Mouse (Mus musculus) forebrain, embryonic 13.5 days (tissue): ENCODE measurements around the gene Ovgp1. TPM values are rescaled to one million over a fixed set of nuclear protein-coding genes. Genes with fewer than 3 reads are reported as not detected.
"Not testable (repeated sequence)": the region's sequence is repeated elsewhere in the genome, so short reads cannot be mapped to it uniquely, and the experiment has no call there.

Source experiments
- ATAC-seq: fragments of 200-750 bp; cut with Nextera tagmentation; 2 replicates; pipeline ENCODE4 v1.8.0; 2017
- H3K27ac ChIP-seq: fragments of 300-500 bp; sonication (generic); 2 replicates; pipeline ENCODE4 v1.5.1; 2015; ENCODE audit warnings: inconsistent platforms, mild to moderate bottlenecking, moderate library complexity
- H3K27me3 ChIP-seq: fragments of 300-500 bp; sonication (generic); 2 replicates; pipeline ENCODE4 v1.6.1; 2015; ENCODE audit warnings: mild to moderate bottlenecking, inconsistent platforms
- H3K36me3 ChIP-seq: fragments of 300-500 bp; sonication (generic); 2 replicates; pipeline ENCODE4 v1.6.1; 2015; ENCODE audit warnings: mild to moderate bottlenecking, inconsistent platforms; ENCODE audit not compliant: poor library complexity, severe bottlenecking
- H3K4me1 ChIP-seq: fragments of 300-500 bp; sonication (generic); 2 replicates; pipeline ENCODE4 v1.6.1; 2015; ENCODE audit warnings: inconsistent platforms
- H3K4me2 ChIP-seq: fragments of 300-500 bp; sonication (generic); 2 replicates; pipeline ENCODE4 v1.6.1; 2015; ENCODE audit warnings: inconsistent platforms, mild to moderate bottlenecking, moderate library complexity
- H3K4me3 ChIP-seq: fragments of 300-500 bp; sonication (generic); 2 replicates; pipeline ENCODE4 v1.5.1; 2015; ENCODE audit warnings: mild to moderate bottlenecking, inconsistent platforms
- H3K9ac ChIP-seq: fragments of 300-500 bp; sonication (generic); 2 replicates; pipeline ENCODE4 v1.6.1; 2015; ENCODE audit warnings: mild to moderate bottlenecking, inconsistent platforms
- H3K9me3 ChIP-seq: fragments of 300-500 bp; sonication (generic); replicated peaks from 2 replicates; pipeline ENCODE4 v1.6.1; 2016; ENCODE audit warnings: inconsistent platforms
- WGBS: fragments of 180-500 bp; shearing (Covaris S2); methylation state at CpG from one replicate; pipeline ENCODE4 v1.1.7; 2015; 5-methylcytosine and 5-hydroxymethylcytosine counted together
- polyA plus RNA-seq: library from polyadenylated mRNA; unstranded; fragments of >200 nt; fragmentation: Nextera tagmentation; extraction: Ambion mirVana; gene quantifications from 2 replicates; pipeline ENCODE4 v1.2.1, GENCODE M21; 2015

Gene Ovgp1
- polyA plus RNA-seq, 1 experiment from 2014 or later = 3.0 TPM

- 0 out of 2 replicates have a peak overlapping the region, but pooled peaks have one; percentile 31 for H3K9ac ChIP-seq
- 16% methylated on average over 17 of the region's 17 CpGs for WGBS
- H3K36me3 ChIP-seq = no peaks in the 10 kb centered on the region
Measured at GRCm38 (mm10) chr3:106001416-106002370, 28.2 kb downstream of the Ovgp1 start.

GRCm38 (mm10) chr3:106003360-106003759 lies 29.8 kb downstream of the Ovgp1 start:
- WGBS = 82% methylated on average over 10 of the region's 10 CpGs
- not testable (repeated sequence) for H3K4me3 ChIP-seq, H3K27ac ChIP-seq, H3K36me3 ChIP-seq, ATAC-seq, H3K27me3 ChIP-seq, H3K9ac ChIP-seq, H3K4me2 ChIP-seq, H3K9me3 ChIP-seq
- peaks cover 11% of the 10 kb centered on the region for H3K4me1 ChIP-seq

More at GRCm38 (mm10) chr3:106001416-106002370, 28.2 kb downstream of the Ovgp1 start:
- peak overlapping the region; percentile 21 for H3K4me3 ChIP-seq
- no peaks in the 10 kb centered on the region for H3K9me3 ChIP-seq
- H3K4me2 ChIP-seq = peak overlapping the region; percentile 60
- no peak overlapping the region for H3K27ac ChIP-seq
- H3K4me1 ChIP-seq = peaks cover 11% of the 10 kb centered on the region
- no peaks in the 10 kb centered on the region for H3K27me3 ChIP-seq
- ATAC-seq = peak; percentile 96

- no peak within 1 kb of the TSS for H3K4me2 ChIP-seq
- no peak for ATAC-seq
- no peaks in the 10 kb centered on the region for H3K9me3 ChIP-seq
- H3K27ac ChIP-seq = no peak within 1 kb of the TSS
- H3K27me3 ChIP-seq = no peaks in the 10 kb centered on the region
- H3K4me3 ChIP-seq = no peak within 1 kb of the TSS
- no peak within 1 kb of the TSS for H3K9ac ChIP-seq
- H3K4me1 ChIP-seq = no peaks in the 10 kb centered on the region
- no peaks in the 10 kb centered on the region for H3K36me3 ChIP-seq
- WGBS = 87% methylated on average over 2 of the region's 2 CpGs
Measured at GRCm38 (mm10) chr3:106014546-106014945, 41.0 kb downstream of the Ovgp1 start, which contains the start of gene Pifo. Gene Pifo, minus strand, starts transcription at chr3:106014646.

GRCm38 (mm10) chr3:106021840-106022239 lies 48.3 kb downstream of the Ovgp1 start:
- Histone ChIP-seq H3K36me3 (no peaks in the 10 kb centered on the region), H3K4me2 (no peak overlapping the region), H3K9me3 (no peaks in the 10 kb centered on the region), H3K4me3 (no peak overlapping the region), H3K9ac (no peak overlapping the region), H3K27ac (no peak overlapping the region), H3K4me1 (no peaks in the 10 kb centered on the region), H3K27me3 (no peaks in the 10 kb centered on the region)
- 0 out of 2 replicates have a peak, but pooled peaks have one; percentile 24 for ATAC-seq

- no peak for ATAC-seq
Measured at GRCm38 (mm10) chr3:106024135-106024534, 50.6 kb downstream of the Ovgp1 start.

GRCm38 (mm10) chr3:106032781-106033180 lies 59.3 kb downstream of the Ovgp1 start, which contains the start of gene Chil5:
Gene Chil5, minus strand, starts transcription at chr3:106032814.
- no peak for ATAC-seq
- Histone ChIP-seq H3K9me3 (no peaks in the 10 kb centered on the region), H3K27me3 (no peaks in the 10 kb centered on the region), H3K4me3 (no peak within 1 kb of the TSS), H3K9ac (no peak within 1 kb of the TSS), H3K27ac (no peak within 1 kb of the TSS), H3K36me3 (no peaks in the 10 kb centered on the region), H3K4me1 (no peaks in the 10 kb centered on the region), H3K4me2 (no peak within 1 kb of the TSS)
- 92% methylated on average over 1 of the region's 1 CpGs for WGBS

More at GRCm38 (mm10) chr3:106024135-106024534, 50.6 kb downstream of the Ovgp1 start:
- Histone ChIP-seq H3K4me2 (no peak overlapping the region), H3K27ac (no peak overlapping the region), H3K4me1 (no peaks in the 10 kb centered on the region), H3K9me3 (no peaks in the 10 kb centered on the region), H3K9ac (no peak overlapping the region), H3K27me3 (no peaks in the 10 kb centered on the region), H3K36me3 (no peaks in the 10 kb centered on the region), H3K4me3 (no peak overlapping the region)
- WGBS = 98% methylated on average over 2 of the region's 2 CpGs

Other genes with a start within 250 kb of the Ovgp1 start
- gene Rap1a, start 172.4 kb upstream of the Ovgp1 start, polyA plus RNA-seq = 73.2 and 84.7 TPM in 2 replicates
- gene Adora3, start 102.9 kb upstream of the Ovgp1 start, polyA plus RNA-seq = 0.12 and 0.14 TPM in 2 replicates
- not detected in 2 replicates for gene Tmigd3, start 102.8 kb upstream of the Ovgp1 start, polyA plus RNA-seq
- 0.21 and 0.28 TPM in 2 replicates for gene I830077J02Rik, start 41.0 kb upstream of the Ovgp1 start, polyA plus RNA-seq
- 113 and 122 TPM in 2 replicates for gene Wdr77, start 14.3 kb upstream of the Ovgp1 start, polyA plus RNA-seq
- gene Atp5f1, start 13.6 kb upstream of the Ovgp1 start, polyA plus RNA-seq = 528 and 564 TPM in 2 replicates
- 4.0 and 5.3 TPM in 2 replicates for gene Pifo, start 40.9 kb downstream of the Ovgp1 start, polyA plus RNA-seq
- not detected in 2 replicates for gene Chil5, start 59.1 kb downstream of the Ovgp1 start, polyA plus RNA-seq
- gene Chia1, start 139.5 kb downstream of the Ovgp1 start, polyA plus RNA-seq = 0.28 and 0.68 TPM in 2 replicates
- gene Chil3, start 193.9 kb downstream of the Ovgp1 start, polyA plus RNA-seq = not detected in 2 replicates
- gene Chil4, start 245.8 kb downstream of the Ovgp1 start, polyA plus RNA-seq = not detected in 2 replicates